Mouse (Mus musculus) naive thymus-derived CD4-positive, alpha-beta T cell, adult 2 months (primary cell): ENCODE results near the gene Slc4a8.

Experiments used
- DNase-seq: peaks from one replicate; pipeline ENCODE4 v3.0.0-alpha.2; 2011; ENCODE audit warnings: low read depth

Gene Slc4a8

GRCm38 (mm10) chr15:100761419-100762185, at the start of gene Slc4a8:
Gene Slc4a8 (plus strand): TSS chr15:100761747.
- DNase-seq, result peak; percentile 87

- DNase-seq, result no peak
Observed at GRCm38 (mm10) chr15:100714470-100714869, 47.1 kb upstream of the Slc4a8 start.

DNA sequence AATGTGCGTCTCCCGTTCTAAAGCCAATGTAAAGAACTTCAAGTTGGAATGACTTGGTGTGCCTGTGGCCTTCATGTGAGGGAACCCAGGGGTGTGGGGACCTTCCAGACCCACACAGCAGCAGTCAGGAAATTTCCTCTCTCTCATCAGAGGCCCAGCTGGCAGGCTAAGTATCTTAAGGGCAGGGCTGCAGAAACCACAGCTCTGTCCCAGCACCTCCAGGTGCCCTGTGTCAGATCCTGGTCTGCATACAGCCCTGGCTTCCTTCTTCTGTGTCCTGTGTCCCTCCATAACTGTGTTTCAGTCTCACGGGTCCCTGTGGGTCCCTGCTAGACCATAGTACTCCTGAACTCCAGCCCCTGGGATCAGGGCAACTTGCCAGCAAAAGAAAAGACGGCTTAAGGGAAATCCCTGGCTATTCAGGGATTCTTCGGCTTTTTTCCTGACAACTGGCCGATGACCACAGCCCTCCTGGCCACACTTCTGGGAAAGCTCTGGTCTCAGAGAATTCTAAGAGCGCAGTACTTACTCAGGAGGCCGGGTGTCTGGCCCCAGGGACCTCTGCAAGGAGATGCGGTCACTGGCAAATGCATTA, 46.1 kb upstream of the Slc4a8 start:
- DNase-seq, result no peak

- DNase-seq, result no peak
Observed at GRCm38 (mm10) chr15:100717933-100718332, 43.6 kb upstream of the Slc4a8 start.

DNA sequence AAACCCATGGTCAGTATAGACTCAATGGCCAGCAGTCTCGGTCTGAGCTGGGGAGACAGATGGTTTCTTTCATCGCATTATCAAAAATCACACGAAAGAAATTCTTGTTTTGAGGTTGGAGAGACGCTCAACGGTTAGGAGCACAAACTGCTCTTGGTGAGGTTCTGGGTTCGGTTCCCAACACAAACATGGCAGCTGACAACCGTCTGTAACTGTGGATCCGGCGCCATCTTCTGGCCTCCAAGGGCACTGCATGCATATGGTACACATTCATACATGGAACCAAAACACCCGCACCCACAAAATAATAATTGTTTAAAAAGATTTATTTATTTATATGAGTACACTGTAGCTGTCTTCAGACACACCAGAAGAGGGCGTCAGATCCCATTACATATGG, 43.0 kb upstream of the Slc4a8 start:
- peak; percentile 66 for DNase-seq

DNA sequence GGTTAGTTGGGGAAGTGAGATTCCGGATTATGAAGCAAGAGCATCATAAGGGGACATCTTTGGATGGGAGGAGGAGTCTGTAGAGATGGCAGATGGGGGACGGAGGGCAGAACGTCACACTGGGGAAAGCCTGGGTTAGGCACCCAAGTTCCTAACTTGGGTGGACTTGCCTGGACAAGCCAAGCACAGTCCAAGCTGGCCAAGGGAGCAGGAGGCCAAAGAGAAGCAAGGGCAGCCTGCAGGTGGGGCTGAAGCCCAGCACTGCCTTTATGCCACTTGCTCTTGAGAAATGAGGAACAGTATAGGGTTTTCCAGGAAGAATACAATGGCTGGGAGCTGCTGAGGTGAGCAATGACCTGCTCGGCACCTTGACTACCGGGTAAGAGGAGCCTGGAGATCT, 42.3 kb upstream of the Slc4a8 start:
- no peak for DNase-seq

- peak; percentile 85 for DNase-seq
Observed at GRCm38 (mm10) chr15:100720066-100720465, 41.5 kb upstream of the Slc4a8 start.

GRCm38 (mm10) chr15:100721445-100721844, 40.1 kb upstream of the Slc4a8 start:
- no peak for DNase-seq

- no peak for DNase-seq
Observed at GRCm38 (mm10) chr15:100722026-100722425, 39.5 kb upstream of the Slc4a8 start.

- no peak for DNase-seq
Observed at GRCm38 (mm10) chr15:100722564-100722963, 39.0 kb upstream of the Slc4a8 start.

DNA sequence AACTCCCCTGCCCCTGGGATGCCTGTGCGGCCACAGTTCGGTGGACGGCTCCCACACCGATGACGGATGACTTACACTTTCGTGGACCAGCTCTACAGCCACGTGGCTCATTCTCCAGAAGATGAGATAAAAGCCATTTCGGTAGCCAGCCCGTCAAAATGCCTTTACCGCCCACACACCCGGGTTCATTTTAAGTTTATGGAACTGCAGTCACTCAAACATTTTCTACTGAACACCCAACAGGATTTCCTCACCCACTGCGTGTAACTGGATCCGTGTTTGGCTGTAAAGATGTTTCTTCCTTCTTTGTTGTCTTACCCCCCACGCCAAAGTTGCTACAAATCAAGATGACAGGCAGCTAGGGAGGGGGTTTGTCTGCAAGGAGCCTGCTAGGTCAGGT, 38.0 kb upstream of the Slc4a8 start:
- peak; percentile 76 for DNase-seq

DNA sequence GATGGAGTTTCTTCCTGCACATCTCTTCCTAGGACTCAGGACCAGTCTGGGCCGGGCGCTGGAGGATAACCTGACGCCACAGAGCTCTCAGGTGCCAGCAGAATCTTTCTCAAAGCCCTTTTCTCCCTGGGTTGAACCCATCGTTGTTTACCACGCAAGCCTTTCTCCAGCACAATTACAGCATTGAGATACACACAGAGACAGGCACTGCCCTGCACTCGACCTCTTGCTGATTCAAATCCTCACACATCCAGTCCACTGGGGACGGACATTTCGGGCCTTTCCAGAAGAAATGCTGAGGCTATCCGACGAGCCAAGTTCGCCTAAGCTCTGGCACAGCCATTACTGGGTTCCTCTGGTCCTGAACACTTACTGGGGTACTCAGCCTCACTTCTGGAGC, 34.8 kb upstream of the Slc4a8 start:
- DNase-seq, result no peak

DNA sequence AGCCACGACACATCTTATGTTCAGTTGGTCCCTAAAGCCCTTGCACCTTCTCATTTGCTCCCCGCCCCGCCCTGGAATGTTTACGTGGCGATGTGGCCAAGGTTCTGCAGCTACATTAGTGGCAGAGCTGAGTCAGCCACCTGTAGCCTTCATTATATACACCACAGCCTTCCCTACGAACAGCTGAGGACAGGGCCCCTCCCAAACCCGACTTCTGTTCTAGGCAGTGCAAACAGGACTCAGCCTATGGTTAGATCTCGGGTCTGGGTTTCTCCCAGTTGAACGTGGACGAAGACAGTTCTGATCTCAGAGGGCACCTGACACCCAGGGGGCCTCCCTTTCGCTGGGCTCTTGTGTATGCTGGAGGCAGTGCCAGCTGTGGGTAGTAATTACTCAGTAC, 33.7 kb upstream of the Slc4a8 start:
- DNase-seq, result no peak

GRCm38 (mm10) chr15:100728586-100728985, 33.0 kb upstream of the Slc4a8 start:
- peak; percentile 59 for DNase-seq

- peak; percentile 87 for DNase-seq
Observed at GRCm38 (mm10) chr15:100729281-100729985, 32.1 kb upstream of the Slc4a8 start, which contains the start of gene Galnt6. Gene Galnt6 (minus strand): TSS chr15:100729376.

DNA sequence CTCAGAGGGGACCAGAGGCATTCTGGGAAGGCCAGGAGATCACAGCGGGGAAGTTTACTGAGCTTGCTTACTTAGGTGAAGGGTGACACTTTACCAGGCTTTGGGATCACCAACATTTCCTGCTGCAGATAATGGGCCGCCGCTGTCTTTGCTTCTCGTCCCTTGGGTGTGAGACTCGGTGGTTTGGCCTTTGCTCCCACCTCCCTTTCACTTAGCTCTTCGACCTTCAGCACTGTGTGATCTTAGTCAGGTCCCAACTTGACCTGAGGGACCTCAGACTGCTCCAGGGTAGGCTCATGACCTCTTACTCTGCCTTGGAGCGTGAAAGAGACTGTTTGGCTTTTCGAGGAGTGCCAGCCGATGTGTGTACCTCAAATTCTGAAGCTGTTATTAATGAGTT, 30.5 kb upstream of the Slc4a8 start:
- DNase-seq, result peak; percentile 16

GRCm38 (mm10) chr15:100732580-100732979, 29.0 kb upstream of the Slc4a8 start:
- peak; percentile 91 for DNase-seq

GRCm38 (mm10) chr15:100735095-100735952, 26.2 kb upstream of the Slc4a8 start:
- peak; percentile 30 for DNase-seq

GRCm38 (mm10) chr15:100735953-100736300, 25.6 kb upstream of the Slc4a8 start:
- DNase-seq, result no peak

GRCm38 (mm10) chr15:100737667-100738066, 23.9 kb upstream of the Slc4a8 start:
- DNase-seq, result peak; percentile 20

GRCm38 (mm10) chr15:100738351-100738781, 23.2 kb upstream of the Slc4a8 start:
- DNase-seq, result peak; percentile 15

DNA sequence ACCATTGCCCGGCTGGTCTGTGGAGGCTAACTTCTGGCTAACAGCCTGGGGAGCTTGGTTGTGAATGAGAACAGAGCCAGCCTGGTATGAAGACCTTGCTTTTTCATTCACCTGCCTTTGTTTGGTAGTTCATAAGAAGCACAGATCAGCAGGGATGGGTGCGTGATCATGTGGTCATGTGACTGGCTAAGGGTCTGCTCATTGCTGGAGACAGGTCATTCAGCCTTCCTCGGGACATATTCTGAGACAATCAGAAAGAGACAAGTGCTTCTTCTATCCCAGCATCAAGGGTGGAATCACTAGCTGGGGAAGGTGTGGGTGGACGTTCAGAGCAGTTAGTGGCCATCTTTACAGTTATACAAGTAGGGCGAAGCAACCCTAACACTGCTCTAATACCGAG, 22.1 kb upstream of the Slc4a8 start:
- DNase-seq, result no peak
